Mouse (Mus musculus): Measurements from ENCODE around the gene Slc25a48.

Gene Slc25a48

DNA sequence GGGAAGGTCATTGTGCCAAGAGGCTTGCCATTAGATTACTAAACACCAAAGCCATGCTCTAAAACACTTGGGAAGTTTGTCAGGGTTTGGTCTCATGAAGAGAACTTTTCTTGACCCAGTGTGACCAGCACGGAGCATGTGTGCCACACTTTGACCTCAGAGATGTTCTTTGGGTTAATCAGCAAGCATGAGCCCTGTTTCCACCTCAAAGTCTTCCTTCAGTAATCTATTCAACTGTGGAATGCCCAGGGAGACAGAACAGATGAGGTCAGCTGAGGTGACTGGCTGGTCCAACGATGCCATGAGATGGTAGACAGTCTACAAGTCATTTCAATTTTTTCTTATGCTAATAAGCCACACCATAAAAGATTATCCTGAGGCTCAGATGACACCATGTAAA lies 71.6 kb downstream of the Slc25a48 start:
- no peak for DNase-seq (ENCODE audit: low spot score in 2 of 2)

DNA sequence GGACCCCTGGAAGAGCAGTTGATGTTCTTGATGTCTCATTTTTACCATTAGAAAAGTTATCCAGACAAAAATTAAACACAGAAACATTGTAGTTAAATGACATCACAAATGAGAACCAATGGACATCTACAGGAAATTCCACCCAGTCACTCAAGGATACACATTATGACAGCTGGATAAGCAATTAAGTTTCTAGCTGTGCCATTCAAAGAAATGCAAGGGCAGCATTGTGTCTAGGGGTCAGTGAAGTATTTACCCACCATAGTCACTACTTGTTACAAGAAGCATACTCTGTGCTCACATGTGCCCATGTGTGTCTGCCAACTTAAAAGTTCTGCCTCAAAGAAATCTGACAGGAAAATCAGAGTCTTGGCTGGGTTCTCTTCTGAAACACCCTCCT lies 75.4 kb downstream of the Slc25a48 start:
- no peak for DNase-seq (ENCODE audit: low spot score in 2 of 2)

DNA sequence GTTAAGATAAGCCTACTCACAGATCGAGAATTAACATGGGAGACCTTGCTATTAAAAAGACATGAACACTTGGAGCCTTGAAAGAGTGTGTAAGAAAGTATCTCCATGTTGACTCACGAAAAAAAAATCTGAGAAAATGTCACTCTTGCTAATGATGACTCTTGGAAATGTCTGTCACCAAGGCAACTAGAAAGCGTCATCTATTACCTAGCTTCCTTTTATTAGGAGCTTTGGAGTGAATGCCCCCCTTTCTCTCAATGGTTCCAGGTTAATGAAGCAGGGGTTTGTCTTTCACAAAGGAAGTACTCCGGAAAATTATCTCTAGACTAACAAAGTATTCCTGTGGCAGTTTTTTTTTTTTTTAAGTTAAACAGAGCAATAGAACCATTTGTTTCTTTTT lies 78.2 kb downstream of the Slc25a48 start:
- no peak for DNase-seq (ENCODE audit: low spot score in 2 of 2)

DNA sequence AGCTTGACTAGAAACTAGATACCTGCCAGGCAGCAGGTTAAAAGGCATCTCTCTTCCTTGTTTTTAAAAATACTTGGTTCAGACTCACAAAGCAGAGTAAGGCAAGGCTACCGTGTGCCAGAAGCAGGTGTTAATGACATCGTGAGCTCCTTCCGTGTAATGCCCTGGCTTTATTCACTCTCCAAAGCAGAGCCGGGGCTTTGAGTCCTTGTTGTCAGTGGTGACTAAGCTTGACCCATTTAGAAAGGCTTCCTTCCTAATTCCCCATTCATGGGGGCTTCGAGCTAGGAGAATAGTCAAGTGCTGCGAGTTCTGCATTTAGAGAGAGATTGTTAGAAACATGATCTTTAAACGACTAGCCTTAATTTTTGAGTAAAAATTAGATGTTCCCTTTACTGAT lies 78.7 kb downstream of the Slc25a48 start:
- no peak for DNase-seq (ENCODE audit: low spot score in 2 of 2)

DNA sequence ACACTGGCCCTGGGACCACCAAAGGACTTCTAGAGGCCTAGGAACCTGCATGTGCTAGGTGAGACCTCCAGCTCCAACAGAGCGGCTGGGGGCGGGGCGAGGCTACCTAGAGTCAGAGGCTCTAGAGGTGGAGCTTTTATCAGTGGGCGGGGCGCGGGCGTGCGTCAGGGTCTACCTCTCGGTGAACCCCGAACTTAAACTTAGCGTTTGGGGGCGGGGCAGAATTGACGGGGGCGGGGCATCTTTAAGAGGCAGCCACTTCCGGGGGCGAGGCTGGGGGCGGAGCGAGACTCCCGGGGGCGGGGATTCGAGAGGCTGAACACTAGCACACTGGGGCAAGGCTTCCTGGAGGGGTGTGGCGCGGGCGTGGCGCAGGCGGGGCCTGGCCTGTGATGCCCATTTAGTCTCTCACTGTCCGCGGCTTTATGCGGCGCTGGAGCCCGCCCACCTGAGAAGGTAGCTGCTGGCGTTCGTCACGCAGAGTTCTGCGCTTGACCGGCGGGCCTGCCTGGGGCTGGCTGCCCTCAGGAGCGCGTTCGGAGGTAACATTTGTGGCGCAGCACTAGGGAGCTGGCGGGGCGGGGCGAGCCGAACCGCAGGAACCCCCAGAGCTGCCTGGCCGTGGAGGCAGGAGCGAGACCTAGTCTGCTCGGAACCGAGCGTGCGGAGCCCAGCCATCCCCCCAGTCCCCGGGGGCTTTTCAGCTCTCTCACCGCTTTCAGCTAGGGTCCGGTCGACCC lies 84.1 kb downstream of the Slc25a48 start, which contains the start of gene Fbxl21:
Gene Fbxl21 (plus strand): TSS at position 392 of the 740 bp plus-strand sequence.
- DNase-seq (ENCODE audit: low spot score in 2 of 2) = peak; percentile 86 to 91

DNA sequence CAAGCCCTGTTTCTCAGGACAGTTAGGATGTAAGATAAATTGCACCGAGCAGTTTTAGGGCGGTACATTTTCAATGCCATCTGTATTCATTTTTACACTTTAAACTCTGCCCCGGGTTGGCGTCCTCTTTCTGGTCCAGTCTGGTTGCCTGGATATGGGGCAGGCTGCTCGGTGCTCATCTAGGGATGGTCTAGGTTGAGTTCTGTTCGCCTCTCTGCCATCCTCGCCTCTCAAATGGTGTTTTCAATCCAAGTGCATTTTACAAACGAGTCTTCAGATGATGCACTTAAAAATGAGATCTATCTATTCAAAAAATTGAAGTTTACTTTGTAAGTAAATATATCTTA lies 84.6 kb downstream of the Slc25a48 start:
- no peak for DNase-seq (ENCODE audit: low spot score in 2 of 2)

Data from heart, adult 9 months (tissue).